Mouse (Mus musculus): ENCODE results near the gene Parva.

DNA sequence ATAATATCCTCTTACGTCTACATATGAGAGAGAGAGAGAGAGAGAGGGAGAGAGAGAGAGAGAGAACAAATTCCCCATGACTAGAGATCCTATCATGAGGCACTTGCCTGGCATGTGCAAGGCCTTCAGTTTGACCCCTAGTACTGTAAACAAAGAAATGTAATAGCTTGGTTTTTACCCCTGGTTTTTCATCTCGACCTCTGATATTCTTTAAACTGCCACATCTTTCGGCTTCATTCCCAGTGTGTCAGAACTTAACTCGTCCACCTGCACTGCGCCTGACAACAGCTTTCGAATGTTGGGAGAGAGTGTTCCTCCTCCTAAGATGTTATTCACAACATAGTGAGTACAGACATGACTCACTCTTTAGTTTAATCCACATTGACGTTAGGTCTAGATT, 69.6 kb downstream of the Parva start:
- TF ChIP-seq CTCF (IDR thresholded peaks at IDR 0.05; ENCODE audit: control insufficient read depth, insufficient read depth, insufficient read length) (no peak), CEBPB (IDR thresholded peaks at IDR 0.05; ENCODE audit: low read depth) (no peak)
